Mouse (Mus musculus): ENCODE data around the gene Rbpms2. TPM values are rescaled to one million over a fixed set of nuclear protein-coding genes. Genes with fewer than 3 reads are reported as not detected.

Gene Rbpms2
- polyA plus RNA-seq (2015; fragmentation: Nextera tagmentation; extraction: Ambion mirVana), result 7.9 and 8.9 TPM in 2 replicates

GRCm38 (mm10) chr9:65629025-65629766 is at the start of gene Rbpms2:
Gene Rbpms2, plus strand, starts transcription at chr9:65629648.
- Histone ChIP-seq H3K4me3 (replicated peaks) (peak within 1 kb of the TSS; percentile 57), H3K9me3 (replicated peaks) (no peaks in the 10 kb centered on the region), H3K4me2 (replicated peaks) (peak within 1 kb of the TSS; percentile 99), H3K27ac (replicated peaks) (no peak within 1 kb of the TSS), H3K36me3 (no peaks in the 10 kb centered on the region), H3K9ac (peak within 1 kb of the TSS; percentile 50; the same call in 1 of the 2 replicates), H3K4me1 (peaks cover 15% of the 10 kb centered on the region), H3K27me3 (peaks cover 34% of the 10 kb centered on the region)
- WGBS, result 2% methylated on average over 31 of the region's 40 CpGs
- ATAC-seq (ENCODE audit: insufficient number of reproducible peaks, low FRiP score, low TSS enrichment, low read depth), result no peak

- H3K9ac ChIP-seq, result peak within 1 kb of the TSS; percentile 64
- peak; percentile 96 for ATAC-seq (ENCODE audit: insufficient number of reproducible peaks, low FRiP score, low TSS enrichment, low read depth)
- no peaks in the 10 kb centered on the region for H3K9me3 ChIP-seq (replicated peaks)
- peaks cover 56% of the 10 kb centered on the region for H3K4me1 ChIP-seq
- H3K36me3 ChIP-seq, result no peaks in the 10 kb centered on the region
- peak within 1 kb of the TSS; percentile 74 for H3K4me3 ChIP-seq (replicated peaks)
- peak within 1 kb of the TSS; percentile 90 for H3K27ac ChIP-seq (replicated peaks)
- WGBS, result under 1% methylated on average over 40 of the region's 45 CpGs
- H3K4me2 ChIP-seq (replicated peaks), result peak within 1 kb of the TSS; percentile 73
- no peaks in the 10 kb centered on the region for H3K27me3 ChIP-seq
These were observed 49.6 kb upstream of the Rbpms2 start, which contains the start of gene Plekho2 for GRCm38 (mm10) chr9:65579781-65580371. Gene Plekho2, minus strand, starts transcription at chr9:65580040.

GRCm38 (mm10) chr9:65580401-65581256 is 48.8 kb upstream of the Rbpms2 start:
- Histone ChIP-seq H3K9me3 (replicated peaks) (no peaks in the 10 kb centered on the region), H3K4me1 (peaks cover 48% of the 10 kb centered on the region), H3K36me3 (no peaks in the 10 kb centered on the region), H3K4me2 (replicated peaks) (peak overlapping the region; percentile 73), H3K4me3 (replicated peaks) (peak overlapping the region; percentile 74), H3K27ac (replicated peaks) (peak overlapping the region; percentile 90), H3K27me3 (no peaks in the 10 kb centered on the region), H3K9ac (no peak overlapping the region)
- WGBS, result 3% methylated on average over 28 of the region's 29 CpGs
- ATAC-seq (ENCODE audit: insufficient number of reproducible peaks, low FRiP score, low TSS enrichment, low read depth), result peak; percentile 22; the same call in 1 of the 2 replicates

GRCm38 (mm10) chr9:65583045-65583444 is 46.4 kb upstream of the Rbpms2 start:
- peaks cover 39% of the 10 kb centered on the region for H3K4me1 ChIP-seq
- ATAC-seq (ENCODE audit: insufficient number of reproducible peaks, low FRiP score, low TSS enrichment, low read depth), result no peak
- H3K36me3 ChIP-seq, result no peaks in the 10 kb centered on the region
- H3K27ac ChIP-seq (replicated peaks), result no peak overlapping the region
- no peaks in the 10 kb centered on the region for H3K27me3 ChIP-seq
- 26% methylated on average over 8 of the region's 8 CpGs for WGBS
- no peak overlapping the region for H3K4me3 ChIP-seq (replicated peaks)
- H3K9me3 ChIP-seq (replicated peaks), result no peaks in the 10 kb centered on the region
- no peak overlapping the region for H3K9ac ChIP-seq
- H3K4me2 ChIP-seq (replicated peaks), result no peak overlapping the region

- 9% methylated on average over 28 of the region's 28 CpGs for WGBS
- H3K36me3 ChIP-seq, result peaks cover 9% of the 10 kb centered on the region; the same call in 1 of the 2 replicates
- peak within 1 kb of the TSS; percentile 55 for H3K4me3 ChIP-seq (replicated peaks)
- H3K4me1 ChIP-seq, result peaks cover 31% of the 10 kb centered on the region
- H3K9ac ChIP-seq, result peak within 1 kb of the TSS; percentile 50
- H3K9me3 ChIP-seq (replicated peaks), result no peaks in the 10 kb centered on the region
- ATAC-seq (ENCODE audit: insufficient number of reproducible peaks, low FRiP score, low TSS enrichment, low read depth), result peak; percentile 86
- peak within 1 kb of the TSS; percentile 53 for H3K27ac ChIP-seq (replicated peaks)
- peak within 1 kb of the TSS; percentile 92 for H3K4me2 ChIP-seq (replicated peaks)
- no peaks in the 10 kb centered on the region for H3K27me3 ChIP-seq
These were observed 42.8 kb upstream of the Rbpms2 start, which contains the start of gene Pif1 for GRCm38 (mm10) chr9:65586406-65587269. Gene Pif1, plus strand, starts transcription at chr9:65587160.

- peak overlapping the region; percentile 39; the same call in 1 of the 2 replicates for H3K27ac ChIP-seq (replicated peaks)
These were observed 42.2 kb upstream of the Rbpms2 start for GRCm38 (mm10) chr9:65587270-65587572.

GRCm38 (mm10) chr9:65587573-65588358 is 41.7 kb upstream of the Rbpms2 start:
- ATAC-seq (ENCODE audit: insufficient number of reproducible peaks, low FRiP score, low TSS enrichment, low read depth), result 0 out of 2 replicates have a peak, but pooled peaks have one; percentile 41
- peak overlapping the region; percentile 92 for H3K4me2 ChIP-seq (replicated peaks)
- H3K4me3 ChIP-seq (replicated peaks), result peak overlapping the region; percentile 55
- H3K9ac ChIP-seq, result peak overlapping the region; percentile 50
- under 1% methylated on average over 64 of the region's 64 CpGs for WGBS
- no peaks in the 10 kb centered on the region for H3K9me3 ChIP-seq (replicated peaks)
- H3K4me1 ChIP-seq, result peaks cover 31% of the 10 kb centered on the region
- H3K36me3 ChIP-seq, result peaks cover 14% of the 10 kb centered on the region
- H3K27ac ChIP-seq (replicated peaks), result no peak overlapping the region
- H3K27me3 ChIP-seq, result no peaks in the 10 kb centered on the region

More at GRCm38 (mm10) chr9:65587270-65587572, 42.2 kb upstream of the Rbpms2 start:
- no peak for ATAC-seq (ENCODE audit: insufficient number of reproducible peaks, low FRiP score, low TSS enrichment, low read depth)
- Histone ChIP-seq H3K9me3 (replicated peaks) (no peaks in the 10 kb centered on the region), H3K36me3 (peaks cover 10% of the 10 kb centered on the region; the same call in 1 of the 2 replicates), H3K4me2 (replicated peaks) (peak overlapping the region; percentile 92), H3K4me3 (replicated peaks) (peak overlapping the region; percentile 55), H3K9ac (no peak overlapping the region), H3K27me3 (no peaks in the 10 kb centered on the region), H3K4me1 (peaks cover 31% of the 10 kb centered on the region)
- under 1% methylated on average over 6 of the region's 6 CpGs for WGBS

GRCm38 (mm10) chr9:65589091-65589490 is 40.4 kb upstream of the Rbpms2 start:
- Histone ChIP-seq H3K9ac (no peak overlapping the region), H3K36me3 (peaks cover 25% of the 10 kb centered on the region), H3K4me1 (peaks cover 31% of the 10 kb centered on the region), H3K4me3 (replicated peaks) (peak overlapping the region; percentile 55), H3K27ac (replicated peaks) (no peak overlapping the region), H3K4me2 (replicated peaks) (peak overlapping the region; percentile 92), H3K27me3 (no peaks in the 10 kb centered on the region), H3K9me3 (replicated peaks) (no peaks in the 10 kb centered on the region)
- 94% methylated on average over 3 of the region's 3 CpGs for WGBS
- ATAC-seq (ENCODE audit: insufficient number of reproducible peaks, low FRiP score, low TSS enrichment, low read depth), result no peak

GRCm38 (mm10) chr9:65592721-65593120 is 36.7 kb upstream of the Rbpms2 start:
- no peak overlapping the region for H3K4me3 ChIP-seq (replicated peaks)
- no peak overlapping the region for H3K4me2 ChIP-seq (replicated peaks)
- 90% methylated on average over 3 of the region's 3 CpGs for WGBS
- H3K36me3 ChIP-seq, result peaks cover 41% of the 10 kb centered on the region
- no peaks in the 10 kb centered on the region for H3K27me3 ChIP-seq
- H3K4me1 ChIP-seq, result peaks cover 21% of the 10 kb centered on the region
- ATAC-seq (ENCODE audit: insufficient number of reproducible peaks, low FRiP score, low TSS enrichment, low read depth), result no peak
- H3K9ac ChIP-seq, result no peak overlapping the region
- no peaks in the 10 kb centered on the region for H3K9me3 ChIP-seq (replicated peaks)
- H3K27ac ChIP-seq (replicated peaks), result no peak overlapping the region

GRCm38 (mm10) chr9:65593596-65593995 is 35.9 kb upstream of the Rbpms2 start:
- Histone ChIP-seq H3K9me3 (replicated peaks) (no peaks in the 10 kb centered on the region), H3K4me3 (replicated peaks) (no peak overlapping the region), H3K4me1 (peaks cover 12% of the 10 kb centered on the region), H3K27me3 (no peaks in the 10 kb centered on the region), H3K9ac (no peak overlapping the region), H3K27ac (replicated peaks) (no peak overlapping the region), H3K4me2 (replicated peaks) (no peak overlapping the region), H3K36me3 (peaks cover 41% of the 10 kb centered on the region)
- ATAC-seq (ENCODE audit: insufficient number of reproducible peaks, low FRiP score, low TSS enrichment, low read depth), result no peak
- WGBS, result 69% methylated on average over 9 of the region's 9 CpGs

All from embryonic facial prominence, embryonic 15.5 days (tissue).